Mouse (Mus musculus) liver, embryonic 11.5 days (tissue): ENCODE measurements at regions not wholly inside any gene's neighbourhood (a gene's known extent, or its start where the extent isn't known, plus 50 kb on each side); places are given as distances from the start of the nearest gene placed in this dataset.

Experiments used
- ATAC-seq: fragments of 200-750 bp; cut with Nextera tagmentation; replicated peaks from 2 replicates; pipeline ENCODE4 v1.8.0; 2017; ENCODE audit warnings: moderate number of reproducible peaks, mild to moderate bottlenecking, moderate TSS enrichment, moderate library complexity; ENCODE audit not compliant: low FRiP score
- DNase-seq: peaks from one replicate; pipeline ENCODE4 v3.0.0-alpha.2; 2017; ENCODE audit warnings: low spot score
- H3K27ac ChIP-seq: fragments of 300-500 bp; sonication (generic); 2 replicates; pipeline ENCODE4 v1.5.1; 2014; ENCODE audit warnings: mild to moderate bottlenecking, low read depth, low read length, control low read depth
- H3K27me3 ChIP-seq: fragments of 300-500 bp; sonication (generic); replicated peaks from 2 replicates; pipeline ENCODE4 v1.6.1; 2014; ENCODE audit warnings: low read length, mixed read lengths; ENCODE audit not compliant: control insufficient read depth, insufficient read depth
- H3K36me3 ChIP-seq: fragments of 300-500 bp; sonication (generic); 2 replicates; pipeline ENCODE4 v1.6.1; 2014; ENCODE audit warnings: mild to moderate bottlenecking, low read length, moderate library complexity, mixed read lengths; ENCODE audit not compliant: control insufficient read depth, insufficient read depth
- H3K4me1 ChIP-seq: fragments of 300-500 bp; sonication (generic); replicated peaks from 2 replicates; pipeline ENCODE4 v1.6.1; 2014; ENCODE audit warnings: low read length, mixed read lengths; ENCODE audit not compliant: control insufficient read depth, insufficient read depth
- H3K4me2 ChIP-seq: fragments of 300-500 bp; sonication (generic); 2 replicates; pipeline ENCODE4 v1.6.1; 2014; ENCODE audit warnings: mild to moderate bottlenecking, control low read depth, moderate library complexity
- H3K4me3 ChIP-seq: fragments of 300-500 bp; sonication (generic); 2 replicates; pipeline ENCODE4 v1.5.1; 2014; ENCODE audit warnings: low read depth, low read length, control low read depth
- H3K9ac ChIP-seq: fragments of 300-500 bp; sonication (generic); 2 replicates; pipeline ENCODE4 v1.6.1; 2014; ENCODE audit warnings: low read depth, low read length, control low read depth
- H3K9me3 ChIP-seq: fragments of 300-500 bp; sonication (generic); 2 replicates; pipeline ENCODE4 v1.6.1; 2016; ENCODE audit warnings: low read length, inconsistent platforms, mixed read lengths; ENCODE audit not compliant: control insufficient read depth
- WGBS: fragments of 180-500 bp; shearing (Covaris S2); extraction: QIAGEN DNeasy Blood & Tissue Kit; methylation state at CpG from one replicate; pipeline ENCODE4 v1.1.7; 2014; 5-methylcytosine and 5-hydroxymethylcytosine counted together

GRCm38 (mm10) chrX:166661808-166662207 is 76.3 kb upstream of the Egfl6 start:
- Histone ChIP-seq H3K4me2 (no peak overlapping the region), H3K9ac (no peak overlapping the region), H3K36me3 (no peaks in the 10 kb centered on the region), H3K4me1 (no peaks in the 10 kb centered on the region), H3K4me3 (no peak overlapping the region), H3K27ac (no peak overlapping the region), H3K27me3 (peaks cover 6% of the 10 kb centered on the region), H3K9me3 (no peaks in the 10 kb centered on the region)
- no peak for DNase-seq
- WGBS: 41% methylated on average over 6 of the region's 6 CpGs
- ATAC-seq: peak; percentile 56; the same call in 1 of the 2 replicates

- Histone ChIP-seq H3K4me2 (peak overlapping the region; percentile 62), H3K27ac (no peak overlapping the region), H3K9ac (no peak overlapping the region), H3K36me3 (no peaks in the 10 kb centered on the region), H3K4me1 (no peaks in the 10 kb centered on the region), H3K4me3 (peak overlapping the region; percentile 22), H3K27me3 (peaks cover under 1% of the 10 kb centered on the region), H3K9me3 (no peaks in the 10 kb centered on the region)
- peak; percentile 56 for ATAC-seq
- 21% methylated on average over 16 of the region's 16 CpGs for WGBS
- peak; percentile 47 for DNase-seq
Measured at GRCm38 (mm10) chrX:166661043-166661718, 75.7 kb upstream of the Egfl6 start.

DNA sequence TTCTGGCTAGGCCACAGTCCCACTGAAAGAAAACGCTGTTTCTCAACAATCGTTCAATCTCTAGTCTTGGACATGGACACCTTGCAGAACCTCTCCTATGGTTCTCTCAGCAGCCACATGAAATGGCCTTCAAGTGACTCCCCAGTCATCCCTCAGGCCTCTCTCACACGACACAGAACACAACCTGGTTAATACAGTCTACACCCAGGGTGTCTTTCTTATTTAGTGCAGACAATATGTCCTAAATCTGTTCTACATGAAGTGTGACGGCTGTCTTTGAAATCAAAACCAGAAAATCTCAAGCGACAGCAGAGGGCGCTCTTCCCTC is 75.2 kb upstream of the Egfl6 start:
- Histone ChIP-seq H3K4me2 (peak overlapping the region; percentile 62; the same call in 1 of the 2 replicates), H3K4me3 (peak overlapping the region; percentile 22; the same call in 1 of the 2 replicates)

DNA sequence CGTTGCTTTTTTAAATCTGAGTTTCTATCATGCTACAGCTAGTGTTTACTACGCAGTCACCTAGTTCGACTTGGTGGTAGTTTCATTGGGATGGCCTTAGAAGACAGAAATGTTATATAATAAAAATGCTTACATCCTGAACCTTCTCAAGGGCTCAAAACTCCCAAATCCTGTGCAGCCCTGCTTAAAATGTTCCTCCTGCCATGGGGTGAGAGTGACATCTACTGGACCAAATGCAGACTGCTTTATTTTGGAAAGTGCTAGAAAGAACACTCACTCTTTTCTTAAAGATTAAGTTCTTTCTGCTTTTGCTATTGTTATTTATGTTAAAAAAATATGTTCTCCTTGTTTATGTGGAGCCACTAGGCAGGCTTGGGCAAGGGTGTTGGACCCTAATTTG is 66.9 kb upstream of the Egfl6 start:
- Histone ChIP-seq H3K4me3 (no peak overlapping the region), H3K27me3 (peaks cover 4% of the 10 kb centered on the region; the same call in 1 of the 2 replicates), H3K27ac (no peak overlapping the region), H3K4me1 (no peaks in the 10 kb centered on the region), H3K4me2 (no peak overlapping the region), H3K9me3 (no peaks in the 10 kb centered on the region), H3K9ac (no peak overlapping the region), H3K36me3 (no peaks in the 10 kb centered on the region)
- no peak for DNase-seq
- no peak for ATAC-seq
- 65% methylated on average over 3 of the region's 3 CpGs for WGBS

More for the DNA sequence above, 75.2 kb upstream of the Egfl6 start:
- H3K27me3 ChIP-seq: no peaks in the 10 kb centered on the region; the same call in 1 of the 2 replicates
- H3K36me3 ChIP-seq: no peaks in the 10 kb centered on the region
- DNase-seq (no peak), ATAC-seq (no peak)
- no peak overlapping the region for H3K27ac ChIP-seq
- H3K9ac ChIP-seq: no peak overlapping the region
- no peaks in the 10 kb centered on the region for H3K9me3 ChIP-seq
- H3K4me1 ChIP-seq: no peaks in the 10 kb centered on the region
- WGBS: 24% methylated on average over 6 of the region's 6 CpGs

DNA sequence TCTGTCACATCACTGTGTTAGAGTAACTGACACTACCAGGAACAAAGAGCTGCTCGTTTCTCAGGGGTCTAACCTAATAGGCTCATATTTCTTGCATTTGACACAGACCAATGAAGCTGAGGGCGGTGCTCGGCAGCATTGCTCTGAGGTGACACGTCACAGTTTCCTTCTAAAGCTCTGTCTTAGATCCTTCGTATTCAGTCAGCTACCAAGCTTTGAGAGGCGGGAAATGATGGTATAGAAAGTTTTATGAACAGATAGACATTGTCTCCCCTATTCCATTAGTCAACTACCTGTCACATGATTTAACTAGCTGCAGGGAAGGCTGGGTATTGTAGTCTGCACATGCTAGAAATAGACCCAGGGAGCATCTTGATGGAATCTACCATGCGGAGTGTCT is 60.2 kb upstream of the Egfl6 start:
- no peak for ATAC-seq
- WGBS: 50% methylated on average over 7 of the region's 7 CpGs
- no peaks in the 10 kb centered on the region for H3K9me3 ChIP-seq

GRCm38 (mm10) chrX:166641256-166641655 is 55.7 kb upstream of the Egfl6 start:
- H3K4me2 ChIP-seq: no peak overlapping the region
- 58% methylated on average over 3 of the region's 3 CpGs for WGBS
- ATAC-seq (no peak), DNase-seq (no peak)
- H3K27ac ChIP-seq: no peak overlapping the region
- H3K4me3 ChIP-seq: no peak overlapping the region
- no peaks in the 10 kb centered on the region for H3K27me3 ChIP-seq
- no peaks in the 10 kb centered on the region for H3K4me1 ChIP-seq
- no peaks in the 10 kb centered on the region for H3K9me3 ChIP-seq
- H3K9ac ChIP-seq: no peak overlapping the region
- no peaks in the 10 kb centered on the region for H3K36me3 ChIP-seq

More for the DNA sequence above, 60.2 kb upstream of the Egfl6 start:
- H3K27ac ChIP-seq: no peak overlapping the region
- H3K9ac ChIP-seq: no peak overlapping the region
- no peaks in the 10 kb centered on the region for H3K4me1 ChIP-seq
- H3K4me2 ChIP-seq: no peak overlapping the region
- H3K36me3 ChIP-seq: no peaks in the 10 kb centered on the region
- no peak for DNase-seq
- H3K27me3 ChIP-seq: no peaks in the 10 kb centered on the region
- no peak overlapping the region for H3K4me3 ChIP-seq

DNA sequence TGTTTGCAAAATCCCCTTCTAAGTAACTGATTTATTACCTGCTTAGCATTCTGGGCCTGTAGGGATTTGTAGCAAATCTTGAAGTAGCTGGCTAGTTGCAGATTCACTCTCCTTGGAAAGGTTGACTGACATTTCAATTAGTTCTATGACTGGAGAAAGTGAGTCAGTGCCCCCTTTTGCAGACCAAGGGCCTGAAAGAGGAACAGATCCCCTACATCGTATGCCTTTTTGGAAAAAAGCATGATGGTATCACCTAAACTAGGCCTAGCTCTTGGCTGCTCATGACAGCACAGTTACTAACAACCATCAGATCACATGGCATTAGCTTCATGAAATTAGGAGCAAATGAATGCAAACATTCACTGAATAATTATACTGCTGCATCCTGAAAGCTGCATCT is 54.7 kb upstream of the Egfl6 start:
- ATAC-seq (no peak), DNase-seq (no peak)
- no peak overlapping the region for H3K9ac ChIP-seq
- H3K27me3 ChIP-seq: no peaks in the 10 kb centered on the region
- no peak overlapping the region for H3K4me3 ChIP-seq
- H3K27ac ChIP-seq: no peak overlapping the region
- no peaks in the 10 kb centered on the region for H3K4me1 ChIP-seq
- no peaks in the 10 kb centered on the region for H3K36me3 ChIP-seq
- no peaks in the 10 kb centered on the region for H3K9me3 ChIP-seq
- H3K4me2 ChIP-seq: no peak overlapping the region
- 71% methylated on average over 1 of the region's 1 CpGs for WGBS
